Mouse (Mus musculus): Measurements from ENCODE around the gene Wdr18. TPM values are rescaled to one million over a fixed set of nuclear protein-coding genes. Genes with fewer than 3 reads are reported as not detected.

The Wdr18 gene
- total and polyA plus RNA-seq, 3 experiments: 28.5 to 69.0 (median 34.6) TPM

DNA sequence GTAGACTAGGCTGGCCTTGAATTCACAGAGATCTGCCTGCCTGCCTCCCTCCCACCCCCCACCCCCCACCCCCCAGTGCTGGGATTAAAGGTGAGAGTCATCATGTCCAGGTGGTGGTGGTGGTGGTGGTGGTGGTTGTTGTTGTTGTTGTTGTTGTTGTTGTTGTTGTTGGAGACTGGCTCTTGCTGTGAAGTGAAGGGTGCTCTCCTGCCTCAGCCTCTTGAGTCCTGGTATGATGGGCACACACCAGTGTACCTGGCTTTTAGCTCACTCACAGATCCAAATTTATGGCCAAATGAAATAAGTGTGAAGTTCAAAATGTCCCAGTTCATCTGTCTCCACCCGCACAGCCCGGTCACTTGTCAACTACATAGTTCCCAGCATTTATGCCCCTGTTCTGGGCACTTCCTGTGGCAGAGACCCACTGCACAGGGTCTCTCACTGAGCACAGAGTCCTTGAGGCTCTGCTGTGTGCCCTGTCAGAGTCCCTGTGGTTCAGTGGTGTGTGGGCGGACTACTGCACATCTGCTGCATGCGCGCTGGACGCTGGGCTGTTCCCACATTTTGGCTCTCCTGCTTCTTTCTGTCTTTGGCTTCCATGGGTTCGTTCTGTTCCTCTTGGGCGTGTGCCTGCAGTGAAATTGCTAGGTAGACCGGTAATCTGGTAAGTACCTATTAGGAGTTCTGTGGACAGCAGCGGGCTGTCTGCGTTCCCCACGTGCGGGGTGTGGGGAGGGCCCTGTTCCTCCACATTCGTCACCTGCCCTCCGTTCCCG, 25.0 kb upstream of the Wdr18 start:
- TF ChIP-seq POLR2AphosphoS5 (IDR thresholded peaks at IDR 0.05; ENCODE audit: insufficient replicate concordance, low read depth, low read length): no peak
- TF ChIP-seq GATA2 (IDR thresholded peaks at IDR 0.05; ENCODE audit: borderline replicate concordance, low read depth, low read length): no peak
- TF ChIP-seq GATA1 (IDR thresholded peaks at IDR 0.05; ENCODE audit: borderline replicate concordance, low read length): no peak
- TF ChIP-seq CTCF (IDR thresholded peaks at IDR 0.05; ENCODE audit: low read depth, low read length): no peak
- no peak for TF ChIP-seq TAL1 (conservative IDR thresholded peaks at IDR 0.05; ENCODE audit: low read depth, low read length)
- Histone ChIP-seq H3K27me3 (ENCODE audit: insufficient read depth, low read length) (no peaks in the 10 kb centered on the region), H3K9me3 (replicated peaks) (no peaks in the 10 kb centered on the region), H3K36me3 (replicated peaks) (peaks cover 100% of the 10 kb centered on the region), H3K4me1 (ENCODE audit: insufficient read depth, low read depth, low read length) (peaks cover 96% of the 10 kb centered on the region), H3K4me3 (ENCODE audit: low read depth, low read length) (no peak overlapping the region)
- DNase-seq (ENCODE audit: low spot score) (no peak), ATAC-seq (ENCODE audit: extremely low read depth, insufficient number of reproducible peaks, low FRiP score, poor library complexity, severe bottlenecking) (no peak; the same call in 1 of the 2 replicates)

DNA sequence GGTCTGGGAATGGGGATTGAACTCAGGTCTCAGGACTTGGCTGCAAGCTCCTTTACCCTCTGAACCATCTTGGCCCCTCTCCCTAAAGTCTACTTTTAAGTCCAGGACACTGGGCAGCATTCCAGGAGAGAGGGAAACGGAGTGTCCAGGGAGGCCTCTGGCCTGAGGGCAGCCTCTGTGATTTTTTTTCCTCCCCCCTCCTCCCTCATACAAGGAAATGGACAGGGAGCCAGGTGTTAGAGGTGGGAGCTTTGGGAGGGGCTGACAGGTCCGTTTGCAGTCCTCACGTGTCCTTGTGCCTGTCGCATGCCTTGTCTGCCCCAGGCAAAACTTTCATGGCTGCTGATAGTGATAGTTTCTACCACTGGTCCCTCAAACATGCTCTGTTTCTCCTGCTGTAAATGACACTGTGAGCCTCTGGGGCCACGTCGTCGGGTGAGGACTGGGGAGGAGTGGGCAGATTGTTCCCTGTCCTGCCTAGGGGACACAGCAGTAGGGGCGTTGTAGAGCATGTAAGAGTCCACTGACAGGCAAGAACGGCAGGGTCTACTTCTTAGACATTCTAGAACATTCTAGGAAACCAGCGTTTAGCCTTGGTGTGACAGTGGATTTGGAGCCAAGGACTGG, 23.6 kb upstream of the Wdr18 start:
- H3K9me3 ChIP-seq (replicated peaks): no peaks in the 10 kb centered on the region
- TF ChIP-seq POLR2AphosphoS5 (IDR thresholded peaks at IDR 0.05; ENCODE audit: insufficient replicate concordance, low read depth, low read length) (no peak), GATA1 (IDR thresholded peaks at IDR 0.05; ENCODE audit: borderline replicate concordance, low read length) (no peak), TAL1 (conservative IDR thresholded peaks at IDR 0.05; ENCODE audit: low read depth, low read length) (no peak), CTCF (IDR thresholded peaks at IDR 0.05; ENCODE audit: low read depth, low read length) (no peak)
- DNase-seq (ENCODE audit: low spot score) (no peak), ATAC-seq (ENCODE audit: extremely low read depth, insufficient number of reproducible peaks, low FRiP score, poor library complexity, severe bottlenecking) (no peak)
- no peak overlapping the region for H3K4me3 ChIP-seq (ENCODE audit: low read depth, low read length)
- peaks cover 100% of the 10 kb centered on the region for H3K36me3 ChIP-seq (replicated peaks)
- peaks cover 96% of the 10 kb centered on the region for H3K4me1 ChIP-seq (ENCODE audit: insufficient read depth, low read depth, low read length)
- no peaks in the 10 kb centered on the region for H3K27me3 ChIP-seq (ENCODE audit: insufficient read depth, low read length)

DNA sequence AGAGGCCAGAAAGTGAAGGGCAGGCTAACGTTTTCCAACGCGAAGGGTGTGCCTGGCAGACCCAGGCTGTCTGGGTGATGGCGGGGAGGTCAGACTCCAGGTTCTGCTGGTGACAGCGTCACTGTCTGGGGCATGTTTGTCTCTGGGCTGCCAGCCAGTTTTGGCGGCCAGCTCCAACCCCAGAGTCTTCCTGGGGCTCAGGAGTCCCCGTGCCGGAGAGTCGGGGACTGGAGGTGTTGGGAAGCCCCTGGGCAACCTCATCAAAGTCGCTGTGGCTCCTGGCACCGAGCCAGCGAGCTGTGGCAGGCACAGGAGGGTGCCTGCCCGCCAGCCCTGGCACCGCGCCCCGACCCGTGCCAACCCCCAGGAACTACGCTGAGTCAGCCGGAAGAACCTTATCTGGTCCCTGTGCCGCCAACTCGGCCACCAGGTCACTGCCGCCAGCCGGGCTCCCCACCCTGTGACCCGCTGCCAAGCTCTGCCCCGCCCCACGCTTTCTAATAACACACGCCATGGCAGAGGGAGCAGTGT, 23.0 kb upstream of the Wdr18 start:
- Histone ChIP-seq H3K4me1 (ENCODE audit: insufficient read depth, low read depth, low read length) (peaks cover 96% of the 10 kb centered on the region), H3K27me3 (ENCODE audit: insufficient read depth, low read length) (no peaks in the 10 kb centered on the region), H3K9me3 (replicated peaks) (no peaks in the 10 kb centered on the region), H3K36me3 (replicated peaks) (peaks cover 100% of the 10 kb centered on the region), H3K4me3 (ENCODE audit: low read depth, low read length) (peak overlapping the region; percentile 31; the same call in 1 of the 2 replicates)
- DNase-seq (ENCODE audit: low spot score) (peak; percentile 59), ATAC-seq (ENCODE audit: extremely low read depth, insufficient number of reproducible peaks, low FRiP score, poor library complexity, severe bottlenecking) (no peak)
- TF ChIP-seq GATA2 (IDR thresholded peaks at IDR 0.05; ENCODE audit: borderline replicate concordance, low read depth, low read length): no peak

DNA sequence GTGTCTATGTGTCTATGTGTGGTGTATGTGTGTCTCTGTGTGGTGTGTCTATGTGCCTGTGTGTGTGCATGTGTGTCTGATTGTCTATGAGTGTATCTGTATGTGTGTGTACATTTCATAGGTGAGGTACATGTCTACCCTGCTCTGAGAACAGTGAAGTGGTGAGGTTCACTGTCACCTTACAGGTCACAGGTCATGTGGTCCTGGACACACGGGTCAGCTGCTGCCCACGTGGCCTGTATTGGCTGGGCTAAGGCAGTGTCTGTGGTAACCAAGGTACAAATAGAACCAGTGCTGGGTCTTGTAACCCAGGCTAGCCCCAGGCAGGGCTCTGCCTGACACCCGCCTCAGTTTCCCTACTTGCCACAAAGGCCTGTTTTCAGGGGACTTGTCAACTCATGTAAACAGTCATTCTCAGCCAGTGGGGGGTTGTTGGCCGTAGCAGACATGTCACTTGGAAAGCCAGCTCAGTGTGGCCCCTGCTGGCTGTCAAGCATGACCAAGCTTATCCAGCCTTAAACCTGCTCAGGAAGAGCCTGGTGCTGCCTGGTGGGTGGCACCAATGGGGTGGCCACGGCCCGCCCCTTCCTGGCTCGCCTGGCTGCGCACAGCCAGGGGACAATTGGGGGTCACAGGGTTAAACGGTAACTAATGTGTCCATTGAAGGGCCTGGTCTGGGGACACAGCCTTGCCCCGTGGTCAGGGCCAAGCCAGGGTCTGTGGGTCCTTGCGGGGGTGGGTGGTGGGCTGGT, 22.0 kb upstream of the Wdr18 start:
- no peaks in the 10 kb centered on the region for H3K27me3 ChIP-seq (ENCODE audit: insufficient read depth, low read length)
- H3K36me3 ChIP-seq (replicated peaks): peaks cover 100% of the 10 kb centered on the region
- H3K9me3 ChIP-seq (replicated peaks): no peaks in the 10 kb centered on the region
- TF ChIP-seq GATA1 (IDR thresholded peaks at IDR 0.05; ENCODE audit: borderline replicate concordance, low read length) (no peak), GATA2 (IDR thresholded peaks at IDR 0.05; ENCODE audit: borderline replicate concordance, low read depth, low read length) (no peak), CTCF (IDR thresholded peaks at IDR 0.05; ENCODE audit: low read depth, low read length) (no peak), TAL1 (conservative IDR thresholded peaks at IDR 0.05; ENCODE audit: low read depth, low read length) (no peak)
- no peak overlapping the region for H3K4me3 ChIP-seq (ENCODE audit: low read depth, low read length)
- DNase-seq (ENCODE audit: low spot score) (no peak), ATAC-seq (ENCODE audit: extremely low read depth, insufficient number of reproducible peaks, low FRiP score, poor library complexity, severe bottlenecking) (no peak)
- H3K4me1 ChIP-seq (ENCODE audit: insufficient read depth, low read depth, low read length): peaks cover 97% of the 10 kb centered on the region

DNA sequence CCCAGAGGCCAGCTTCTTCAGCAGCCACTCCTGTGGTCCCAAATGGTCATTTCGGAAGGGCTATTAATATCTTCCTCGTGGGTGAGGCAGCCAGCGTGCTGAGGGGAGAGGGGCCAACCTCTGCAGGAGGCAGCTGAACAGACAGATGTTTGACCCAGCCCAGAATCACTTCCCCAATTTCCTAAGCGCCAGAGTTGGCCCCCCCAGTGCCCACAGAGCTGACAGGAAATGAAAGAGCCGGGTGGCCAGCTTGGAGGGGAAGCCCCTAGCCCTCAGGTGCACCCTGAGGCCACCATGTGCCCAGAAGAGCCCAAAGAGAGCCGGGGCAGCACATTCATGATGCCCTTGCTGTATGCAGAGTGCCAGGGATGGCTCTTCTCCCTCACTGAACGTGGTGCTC, 19.2 kb upstream of the Wdr18 start:
- ATAC-seq (ENCODE audit: extremely low read depth, insufficient number of reproducible peaks, low FRiP score, poor library complexity, severe bottlenecking) (peak; percentile 48), DNase-seq (ENCODE audit: low spot score) (peak; percentile 51)
- H3K9me3 ChIP-seq (replicated peaks): no peaks in the 10 kb centered on the region
- no peaks in the 10 kb centered on the region for H3K27me3 ChIP-seq (ENCODE audit: insufficient read depth, low read length)
- H3K4me3 ChIP-seq (ENCODE audit: low read depth, low read length): peak overlapping the region; percentile 23; the same call in 1 of the 2 replicates
- peaks cover 97% of the 10 kb centered on the region for H3K4me1 ChIP-seq (ENCODE audit: insufficient read depth, low read depth, low read length)
- peaks cover 100% of the 10 kb centered on the region for H3K36me3 ChIP-seq (replicated peaks)
- TF ChIP-seq TAL1 (conservative IDR thresholded peaks at IDR 0.05; ENCODE audit: low read depth, low read length): no peak

DNA sequence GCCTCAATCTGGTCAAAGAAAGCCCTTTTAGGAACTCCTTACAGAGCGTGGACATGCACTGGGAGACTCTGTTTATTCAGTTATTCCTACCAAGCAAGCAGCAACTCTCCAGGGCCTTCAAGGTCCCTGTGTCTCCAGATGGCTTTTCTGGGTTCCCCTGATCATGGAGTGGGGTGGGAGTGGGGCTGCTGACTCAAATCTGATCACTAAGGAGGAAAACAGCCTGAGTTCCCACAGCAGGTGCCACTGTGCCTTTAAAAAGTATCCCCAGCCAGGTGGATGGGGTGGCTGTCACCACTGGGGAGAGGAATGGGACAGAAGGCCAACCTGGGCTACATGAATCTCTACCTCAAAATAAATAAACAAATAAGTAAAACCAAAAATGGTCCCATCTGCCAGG, 17.0 kb upstream of the Wdr18 start:
- DNase-seq (ENCODE audit: low spot score): no peak
- no peak for TF ChIP-seq TAL1 (conservative IDR thresholded peaks at IDR 0.05; ENCODE audit: low read depth, low read length)
- TF ChIP-seq GATA2 (IDR thresholded peaks at IDR 0.05; ENCODE audit: borderline replicate concordance, low read depth, low read length): no peak
- no peak for TF ChIP-seq GATA1 (IDR thresholded peaks at IDR 0.05; ENCODE audit: borderline replicate concordance, low read length)
- no peaks in the 10 kb centered on the region for H3K9me3 ChIP-seq (replicated peaks)
- H3K4me3 ChIP-seq (ENCODE audit: low read depth, low read length): peak overlapping the region; percentile 48; the same call in 1 of the 2 replicates
- H3K36me3 ChIP-seq (replicated peaks): peaks cover 100% of the 10 kb centered on the region
- ATAC-seq (ENCODE audit: extremely low read depth, insufficient number of reproducible peaks, low FRiP score, poor library complexity, severe bottlenecking): no peak
- peaks cover 98% of the 10 kb centered on the region for H3K4me1 ChIP-seq (ENCODE audit: insufficient read depth, low read depth, low read length)
- H3K27me3 ChIP-seq (ENCODE audit: insufficient read depth, low read length): no peaks in the 10 kb centered on the region

Data from G1E (cell line).